Mouse (Mus musculus): ENCODE results near the gene Mtmr12.

Gene Mtmr12

DNA sequence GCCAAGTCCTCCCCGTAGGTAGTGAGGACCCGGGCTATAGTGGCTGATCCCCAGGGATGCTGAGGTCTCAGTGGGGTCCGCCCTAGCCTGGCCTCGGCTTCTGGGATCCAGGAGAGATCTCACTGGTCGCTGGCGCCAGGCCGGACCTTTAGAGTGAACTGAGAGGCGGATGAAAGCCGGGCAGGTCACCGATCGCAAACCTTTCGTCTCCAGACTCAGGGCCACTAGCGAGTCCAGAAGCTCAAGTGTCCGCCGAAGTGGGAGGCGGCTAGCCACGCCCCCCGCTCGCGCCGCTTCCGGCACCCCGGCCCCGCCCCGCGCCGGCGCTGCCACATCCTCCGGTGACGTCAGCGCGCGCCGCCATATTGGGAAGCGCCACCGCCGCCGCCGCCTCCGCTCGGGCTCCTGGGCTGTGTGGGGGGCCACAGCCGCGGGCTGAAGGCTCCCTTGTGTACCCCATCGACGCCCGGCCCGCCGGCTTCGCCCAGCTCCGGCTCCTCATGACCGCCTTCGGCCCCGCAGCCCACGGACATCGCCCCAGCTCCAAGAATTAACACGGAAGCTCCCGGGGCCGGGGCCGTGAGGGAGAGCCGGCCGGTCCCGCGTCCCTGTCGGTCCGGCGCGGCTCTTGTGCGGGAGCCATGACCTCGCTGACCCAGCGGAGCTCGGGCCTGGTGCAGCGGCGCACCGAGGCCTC is 116.4 kb downstream of the Mtmr12 start, which contains the start of gene Golph3:
Golph3 (plus strand) TSS at position 360 of the 697 bp plus-strand sequence.
- no peaks in the 10 kb centered on the region for H3K9me3 ChIP-seq (ENCODE audit: low read length)
- peaks cover 40% of the 10 kb centered on the region for H3K4me1 ChIP-seq (replicated peaks; ENCODE audit: low read depth, low read length)
- no peak for TF ChIP-seq NANOG (IDR thresholded peaks at IDR 0.05; ENCODE audit: borderline replicate concordance, low read length)
- no peak for TF ChIP-seq POU5F1 (IDR thresholded peaks at IDR 0.05; ENCODE audit: borderline replicate concordance, low read length)
- no peak for TF ChIP-seq CTCF (conservative IDR thresholded peaks at IDR 0.05; ENCODE audit: low read length)
- H3K27me3 ChIP-seq (ENCODE audit: insufficient read depth, low read length): peaks cover 13% of the 10 kb centered on the region
- H3K4me3 ChIP-seq (replicated peaks; ENCODE audit: low read length): peak within 1 kb of the TSS; percentile 99
- peaks cover 21% of the 10 kb centered on the region for H3K36me3 ChIP-seq (ENCODE audit: insufficient read depth, low read length)

DNA sequence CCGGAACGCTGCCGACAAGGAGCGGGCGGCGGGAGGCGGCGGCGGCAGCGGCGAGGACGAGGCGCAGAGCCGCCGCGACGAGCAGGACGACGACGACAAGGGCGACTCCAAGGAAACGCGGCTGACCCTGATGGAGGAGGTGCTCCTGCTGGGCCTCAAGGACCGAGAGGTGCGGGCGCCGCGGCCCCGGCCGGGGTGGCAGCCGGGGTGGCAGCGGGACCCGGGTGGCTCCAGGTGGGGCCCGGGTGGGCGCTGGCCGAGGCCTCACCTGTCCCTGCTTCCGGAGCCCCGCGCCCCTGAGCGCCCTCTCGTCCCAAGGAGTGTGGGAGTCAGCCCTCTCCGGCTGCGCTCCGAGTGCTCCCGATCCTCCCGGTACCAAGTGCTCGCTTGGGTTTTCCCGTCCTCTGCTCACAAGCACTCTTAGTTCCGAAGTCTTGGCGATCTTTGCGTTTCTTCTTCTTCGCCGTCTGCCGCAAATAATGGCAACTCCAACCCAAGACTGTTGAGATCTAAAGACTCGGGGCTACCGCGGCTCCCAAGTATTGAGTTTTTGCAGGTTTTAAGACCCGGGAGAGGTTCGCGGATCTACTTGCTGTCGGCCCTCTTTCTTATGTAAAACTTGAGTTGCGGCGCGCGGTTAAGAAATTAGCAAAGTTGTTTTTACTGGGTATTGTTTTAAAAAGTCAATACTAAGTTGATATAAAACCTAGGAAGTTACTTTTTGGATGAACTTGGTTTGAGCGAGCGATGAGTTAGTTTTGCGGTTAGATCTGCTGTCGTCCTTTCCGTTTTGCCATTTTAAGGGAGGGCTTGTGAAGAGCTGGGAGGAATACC is 117.2 kb downstream of the Mtmr12 start, which contains the start of gene 1810049J17Rik:
1810049J17Rik (minus strand) TSS at position 112 of the 834 bp plus-strand sequence.
- Histone ChIP-seq H3K9me3 (ENCODE audit: low read length) (no peaks in the 10 kb centered on the region), H3K4me1 (replicated peaks; ENCODE audit: low read depth, low read length) (peaks cover 43% of the 10 kb centered on the region), H3K36me3 (ENCODE audit: insufficient read depth, low read length) (peaks cover 22% of the 10 kb centered on the region), H3K27me3 (ENCODE audit: insufficient read depth, low read length) (peaks cover 13% of the 10 kb centered on the region), H3K4me3 (replicated peaks; ENCODE audit: low read length) (peak within 1 kb of the TSS; percentile 99)
- no peak for TF ChIP-seq NANOG (IDR thresholded peaks at IDR 0.05; ENCODE audit: borderline replicate concordance, low read length)
- TF ChIP-seq POU5F1 (IDR thresholded peaks at IDR 0.05; ENCODE audit: borderline replicate concordance, low read length): 0 out of 2 replicates have a peak, but pooled peaks have one; percentile 24
- no peak for TF ChIP-seq CTCF (conservative IDR thresholded peaks at IDR 0.05; ENCODE audit: low read length)

- Histone ChIP-seq H3K36me3 (ENCODE audit: insufficient read depth, low read length) (peaks cover 29% of the 10 kb centered on the region), H3K4me3 (replicated peaks; ENCODE audit: low read length) (peak overlapping the region; percentile 99), H3K4me1 (replicated peaks; ENCODE audit: low read depth, low read length) (peaks cover 46% of the 10 kb centered on the region), H3K27me3 (ENCODE audit: insufficient read depth, low read length) (peaks cover 13% of the 10 kb centered on the region), H3K9me3 (ENCODE audit: low read length) (no peaks in the 10 kb centered on the region)
- TF ChIP-seq CTCF (conservative IDR thresholded peaks at IDR 0.05; ENCODE audit: low read length) (no peak), NANOG (IDR thresholded peaks at IDR 0.05; ENCODE audit: borderline replicate concordance, low read length) (no peak), POU5F1 (IDR thresholded peaks at IDR 0.05; ENCODE audit: borderline replicate concordance, low read length) (no peak)
Measured at GRCm38 (mm10) chr15:12322676-12323402, 118.0 kb downstream of the Mtmr12 start.

All from E14TG2a.4 (cell line).